Mouse (Mus musculus): ENCODE results near the gene Nap1l4. TPM values are rescaled to one million over a fixed set of nuclear protein-coding genes. Genes with fewer than 3 reads are reported as not detected.

Gene Nap1l4
- polyA plus RNA-seq, 1 experiment from 2014 or later = 214 TPM

DNA sequence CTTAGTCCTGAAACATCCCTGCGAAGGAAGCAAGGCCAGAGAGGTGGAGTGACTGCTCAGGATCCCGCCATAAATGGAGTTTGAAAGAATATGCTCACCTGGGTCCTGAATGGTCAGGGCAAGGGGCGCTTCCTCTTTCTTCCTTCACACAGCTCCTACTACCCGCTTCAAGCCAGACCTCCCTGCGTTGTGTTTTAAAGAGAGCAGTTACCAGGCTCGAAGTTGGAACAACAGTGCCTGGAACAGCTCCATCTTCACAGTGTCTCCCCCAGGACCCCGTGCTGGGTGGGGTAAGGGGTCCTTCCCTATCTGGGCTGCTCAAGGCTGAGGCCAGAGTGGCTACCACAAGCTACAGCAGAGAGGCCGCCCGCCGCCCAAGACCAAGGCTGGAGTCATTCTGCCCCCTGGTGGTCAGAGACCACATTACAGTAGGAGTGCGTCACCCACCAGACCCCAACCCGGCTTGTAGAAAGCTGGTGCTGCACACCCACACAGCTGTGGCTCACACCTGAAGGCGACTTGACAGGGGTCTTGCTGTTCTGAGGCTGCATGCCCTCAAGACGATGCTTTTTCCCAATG is 82.7 kb downstream of the Nap1l4 start:
- H3K9me3 ChIP-seq (ENCODE audit: control insufficient read depth, low read length) = peaks cover 2% of the 10 kb centered on the region; the same call in 1 of the 2 replicates
- no peak overlapping the region for H3K4me2 ChIP-seq (ENCODE audit: low read depth, low read length, severe bottlenecking)
- no peak overlapping the region for H3K27ac ChIP-seq (ENCODE audit: low read depth, low read length)
- peaks cover 22% of the 10 kb centered on the region for H3K27me3 ChIP-seq (ENCODE audit: control insufficient read depth, insufficient read depth, low read length)
- peaks cover 23% of the 10 kb centered on the region for H3K4me1 ChIP-seq (replicated peaks; ENCODE audit: control insufficient read depth, insufficient read depth, low read length)
- WGBS = 32% methylated on average over 14 of the region's 14 CpGs
- DNase-seq (ENCODE audit: low spot score) (peak; percentile 94), ATAC-seq (replicated peaks; ENCODE audit: low FRiP score) (peak; percentile 29; the same call in 1 of the 2 replicates)
- H3K4me3 ChIP-seq (ENCODE audit: low read depth, low read length) = no peak overlapping the region
- no peaks in the 10 kb centered on the region for H3K36me3 ChIP-seq (ENCODE audit: control insufficient read depth, insufficient read depth, low read length)
- no peak overlapping the region for H3K9ac ChIP-seq (ENCODE audit: low read length)

GRCm38 (mm10) chr7:143464811-143465560 is 83.9 kb downstream of the Nap1l4 start:
- Histone ChIP-seq H3K27ac (ENCODE audit: low read depth, low read length) (no peak overlapping the region), H3K4me2 (ENCODE audit: low read depth, low read length, severe bottlenecking) (peak overlapping the region; percentile 52), H3K4me3 (ENCODE audit: low read depth, low read length) (peak overlapping the region; percentile 27), H3K36me3 (ENCODE audit: control insufficient read depth, insufficient read depth, low read length) (no peaks in the 10 kb centered on the region), H3K4me1 (replicated peaks; ENCODE audit: control insufficient read depth, insufficient read depth, low read length) (peaks cover 23% of the 10 kb centered on the region), H3K27me3 (ENCODE audit: control insufficient read depth, insufficient read depth, low read length) (peaks cover 25% of the 10 kb centered on the region), H3K9ac (ENCODE audit: low read length) (peak overlapping the region; percentile 44), H3K9me3 (ENCODE audit: control insufficient read depth, low read length) (peaks cover 11% of the 10 kb centered on the region)
- peak; percentile 80 for DNase-seq (ENCODE audit: low spot score)
- no peak for ATAC-seq (replicated peaks; ENCODE audit: low FRiP score)
- 28% methylated on average over 56 of the region's 56 CpGs for WGBS

- ATAC-seq (replicated peaks; ENCODE audit: low FRiP score) (no peak), DNase-seq (ENCODE audit: low spot score) (peak; percentile 91)
- Histone ChIP-seq H3K4me2 (ENCODE audit: low read depth, low read length, severe bottlenecking) (no peak overlapping the region; the same call in 1 of the 2 replicates), H3K27me3 (ENCODE audit: control insufficient read depth, insufficient read depth, low read length) (peaks cover 24% of the 10 kb centered on the region), H3K27ac (ENCODE audit: low read depth, low read length) (no peak overlapping the region), H3K4me3 (ENCODE audit: low read depth, low read length) (no peak overlapping the region), H3K36me3 (ENCODE audit: control insufficient read depth, insufficient read depth, low read length) (no peaks in the 10 kb centered on the region), H3K9me3 (ENCODE audit: control insufficient read depth, low read length) (peaks cover 19% of the 10 kb centered on the region), H3K9ac (ENCODE audit: low read length) (no peak overlapping the region; the same call in 1 of the 2 replicates), H3K4me1 (replicated peaks; ENCODE audit: control insufficient read depth, insufficient read depth, low read length) (peaks cover 23% of the 10 kb centered on the region)
- 35% methylated on average over 11 of the region's 11 CpGs for WGBS
Observed at GRCm38 (mm10) chr7:143463865-143464415, 85.0 kb downstream of the Nap1l4 start.

Small RNA genes within 50 kb of the gene (microRNA-seq; reads per million reads assigned to microRNA genes)
- gene Mir7064 (ENCODE audit: insufficient number of aligned reads) = 4.2 reads per million

Other genes starting within 250 kb of the Nap1l4 start
- gene Cdkn1c, start 88.1 kb downstream of the Nap1l4 start, polyA plus RNA-seq (2014; fragmentation: Nextera tagmentation; extraction: Ambion mirVana) = 372 and 435 TPM in 2 replicates
- gene Slc22a18, start 75.4 kb downstream of the Nap1l4 start, polyA plus RNA-seq (2014; fragmentation: Nextera tagmentation; extraction: Ambion mirVana) = 0.20 and 0.29 TPM in 2 replicates
- gene Phlda2, start 46.0 kb downstream of the Nap1l4 start, polyA plus RNA-seq (2014; fragmentation: Nextera tagmentation; extraction: Ambion mirVana) = 1.2 and 2.3 TPM in 2 replicates
- 72.6 and 83.1 TPM in 2 replicates for gene Cars, start 51.0 kb upstream of the Nap1l4 start, polyA plus RNA-seq (2014; fragmentation: Nextera tagmentation; extraction: Ambion mirVana)
- 0.17 and 0.48 TPM in 2 replicates for gene Tnfrsf26, start 79.6 kb upstream of the Nap1l4 start, polyA plus RNA-seq (2014; fragmentation: Nextera tagmentation; extraction: Ambion mirVana)
- 8.1 and 9.8 TPM in 2 replicates for gene Tnfrsf22, start 100.6 kb upstream of the Nap1l4 start, polyA plus RNA-seq (2014; fragmentation: Nextera tagmentation; extraction: Ambion mirVana)
- not detected in 2 replicates for gene Tnfrsf23, start 136.8 kb upstream of the Nap1l4 start, polyA plus RNA-seq (2014; fragmentation: Nextera tagmentation; extraction: Ambion mirVana)
- gene Osbpl5, start 207.9 kb upstream of the Nap1l4 start, polyA plus RNA-seq (2014; fragmentation: Nextera tagmentation; extraction: Ambion mirVana) = 12.9 and 13.3 TPM in 2 replicates
- not detected in 2 replicates for gene Mrgprg, start 217.9 kb upstream of the Nap1l4 start, polyA plus RNA-seq (2014; fragmentation: Nextera tagmentation; extraction: Ambion mirVana)
- gene Mrgpre, start 235.4 kb upstream of the Nap1l4 start, polyA plus RNA-seq (2014; fragmentation: Nextera tagmentation; extraction: Ambion mirVana) = 2.1 and 2.6 TPM in 2 replicates

All from forebrain, embryonic 11.5 days (tissue).